Mouse (Mus musculus) forebrain, embryonic 16.5 days (tissue): ENCODE measurements around the gene Cbln1. TPM values are rescaled to one million over a fixed set of nuclear protein-coding genes. Genes with fewer than 3 reads are reported as not detected.

Experiments
- ATAC-seq: fragments of 200-750 bp; cut with Nextera tagmentation; 2 replicates; pipeline ENCODE4 v1.8.0; 2017; ENCODE audit warnings: mild to moderate bottlenecking, moderate library complexity
- H3K27ac ChIP-seq: fragments of 300-500 bp; sonication (generic); 2 replicates; pipeline ENCODE4 v1.5.1; 2014; ENCODE audit warnings: low read length, control low read depth
- H3K27me3 ChIP-seq: fragments of 300-500 bp; sonication (generic); replicated peaks from 2 replicates; pipeline ENCODE4 v1.6.1; 2014; ENCODE audit warnings: low read length; ENCODE audit not compliant: control insufficient read depth, insufficient read depth
- H3K36me3 ChIP-seq: fragments of 300-500 bp; sonication (generic); 2 replicates; pipeline ENCODE4 v1.6.1; 2014; ENCODE audit not compliant: control insufficient read depth, insufficient read depth
- H3K4me1 ChIP-seq: fragments of 300-500 bp; sonication (generic); replicated peaks from 2 replicates; pipeline ENCODE4 v1.6.1; 2014; ENCODE audit warnings: low read length; ENCODE audit not compliant: control insufficient read depth, insufficient read depth
- H3K4me2 ChIP-seq: fragments of 300-500 bp; sonication (generic); 2 replicates; pipeline ENCODE4 v1.6.1; 2014; ENCODE audit warnings: mild to moderate bottlenecking, low read length, control low read depth
- H3K4me3 ChIP-seq: fragments of 300-500 bp; sonication (generic); replicated peaks from 2 replicates; pipeline ENCODE4 v1.5.1; 2014; ENCODE audit warnings: mild to moderate bottlenecking, low read length, control low read depth
- H3K9ac ChIP-seq: fragments of 300-500 bp; sonication (generic); replicated peaks from 2 replicates; pipeline ENCODE4 v1.6.1; 2014; ENCODE audit warnings: low read depth, low read length, control low read depth
- H3K9me3 ChIP-seq: fragments of 300-500 bp; sonication (generic); 2 replicates; pipeline ENCODE4 v1.6.1; 2016; ENCODE audit warnings: low read length; ENCODE audit not compliant: control insufficient read depth
- WGBS: fragments of 180-500 bp; shearing (Covaris S2); extraction: QIAGEN DNeasy Blood & Tissue Kit; methylation state at CpG from one replicate; pipeline ENCODE4 v1.1.7; 2014; 5-methylcytosine and 5-hydroxymethylcytosine counted together
- polyA plus RNA-seq: library from polyadenylated mRNA; unstranded; fragments of >200 nt; fragmentation: Nextera tagmentation; extraction: Ambion mirVana; gene quantifications from 2 replicates; pipeline ENCODE4 v1.2.1, GENCODE M21; 2015

The Cbln1 gene
- polyA plus RNA-seq, 1 experiment from 2014 or later = 5.9 TPM

- Histone ChIP-seq H3K36me3 (no peaks in the 10 kb centered on the region), H3K4me3 (peak overlapping the region; percentile 77), H3K27ac (no peak overlapping the region), H3K4me2 (peak overlapping the region; percentile 98), H3K9ac (peak overlapping the region; percentile 66), H3K27me3 (peaks cover 57% of the 10 kb centered on the region), H3K9me3 (no peaks in the 10 kb centered on the region), H3K4me1 (peaks cover 46% of the 10 kb centered on the region)
- peak; percentile 48 for ATAC-seq
- 1% methylated on average over 33 of the region's 36 CpGs for WGBS
These were observed 672 bp downstream of the Cbln1 start for GRCm38 (mm10) chr8:87471603-87472270.

- no peaks in the 10 kb centered on the region for H3K36me3 ChIP-seq
- H3K27ac ChIP-seq = no peak overlapping the region
- no peaks in the 10 kb centered on the region for H3K9me3 ChIP-seq
- H3K4me1 ChIP-seq = peaks cover 46% of the 10 kb centered on the region
- peak overlapping the region; percentile 98 for H3K4me2 ChIP-seq
- ATAC-seq = no peak
- H3K9ac ChIP-seq = peak overlapping the region; percentile 30
- WGBS = 1% methylated on average over 32 of the region's 32 CpGs
- peak overlapping the region; percentile 77 for H3K4me3 ChIP-seq
- peaks cover 59% of the 10 kb centered on the region for H3K27me3 ChIP-seq
These were observed 1.4 kb downstream of the Cbln1 start for GRCm38 (mm10) chr8:87470834-87471602.

GRCm38 (mm10) chr8:87469931-87470833, 2.2 kb downstream of the Cbln1 start:
- no peaks in the 10 kb centered on the region for H3K36me3 ChIP-seq
- peak overlapping the region; percentile 98 for H3K4me2 ChIP-seq
- no peak for ATAC-seq
- WGBS = under 1% methylated on average over 59 of the region's 59 CpGs
- H3K9ac ChIP-seq = peak overlapping the region; percentile 30
- H3K27ac ChIP-seq = no peak overlapping the region
- peaks cover 59% of the 10 kb centered on the region for H3K27me3 ChIP-seq
- peak overlapping the region; percentile 77 for H3K4me3 ChIP-seq
- H3K4me1 ChIP-seq = peaks cover 46% of the 10 kb centered on the region
- no peaks in the 10 kb centered on the region for H3K9me3 ChIP-seq

GRCm38 (mm10) chr8:87468958-87469815, 3.2 kb downstream of the Cbln1 start:
- peak overlapping the region; percentile 77 for H3K4me3 ChIP-seq
- H3K27me3 ChIP-seq = peaks cover 56% of the 10 kb centered on the region
- no peak overlapping the region for H3K27ac ChIP-seq
- no peak for ATAC-seq
- WGBS = 4% methylated on average over 45 of the region's 45 CpGs
- H3K9me3 ChIP-seq = no peaks in the 10 kb centered on the region
- H3K36me3 ChIP-seq = no peaks in the 10 kb centered on the region
- no peak overlapping the region for H3K9ac ChIP-seq
- H3K4me2 ChIP-seq = peak overlapping the region; percentile 98
- H3K4me1 ChIP-seq = peaks cover 46% of the 10 kb centered on the region

GRCm38 (mm10) chr8:87468416-87468957, 3.9 kb downstream of the Cbln1 start:
- H3K27me3 ChIP-seq = peaks cover 52% of the 10 kb centered on the region
- peak overlapping the region; percentile 13 for H3K4me3 ChIP-seq
- no peaks in the 10 kb centered on the region for H3K36me3 ChIP-seq
- peak overlapping the region; percentile 20; the same call in 1 of the 2 replicates for H3K4me2 ChIP-seq
- ATAC-seq = no peak
- H3K9ac ChIP-seq = no peak overlapping the region
- no peak overlapping the region for H3K27ac ChIP-seq
- 2% methylated on average over 23 of the region's 23 CpGs for WGBS
- peaks cover 44% of the 10 kb centered on the region for H3K4me1 ChIP-seq
- no peaks in the 10 kb centered on the region for H3K9me3 ChIP-seq

GRCm38 (mm10) chr8:87467906-87468305, 4.5 kb downstream of the Cbln1 start:
- Histone ChIP-seq H3K27ac (no peak overlapping the region), H3K4me3 (no peak overlapping the region), H3K9me3 (no peaks in the 10 kb centered on the region), H3K9ac (no peak overlapping the region), H3K36me3 (no peaks in the 10 kb centered on the region), H3K4me1 (peaks cover 38% of the 10 kb centered on the region), H3K27me3 (peaks cover 47% of the 10 kb centered on the region), H3K4me2 (no peak overlapping the region)
- no peak for ATAC-seq
- 18% methylated on average over 3 of the region's 3 CpGs for WGBS

GRCm38 (mm10) chr8:87466936-87467602, 5.3 kb downstream of the Cbln1 start:
- Histone ChIP-seq H3K36me3 (no peaks in the 10 kb centered on the region), H3K9me3 (no peaks in the 10 kb centered on the region; the same call in 1 of the 2 replicates), H3K4me3 (no peak overlapping the region), H3K4me2 (no peak overlapping the region), H3K9ac (no peak overlapping the region), H3K27me3 (peaks cover 45% of the 10 kb centered on the region), H3K4me1 (peaks cover 38% of the 10 kb centered on the region), H3K27ac (no peak overlapping the region)
- ATAC-seq = no peak
- 85% methylated on average over 1 of the region's 1 CpGs for WGBS

GRCm38 (mm10) chr8:87466335-87466734, 6.1 kb downstream of the Cbln1 start:
- no peak for ATAC-seq
- Histone ChIP-seq H3K9me3 (no peaks in the 10 kb centered on the region; the same call in 1 of the 2 replicates), H3K4me2 (no peak overlapping the region), H3K9ac (no peak overlapping the region), H3K4me1 (peaks cover 31% of the 10 kb centered on the region), H3K4me3 (no peak overlapping the region), H3K27me3 (peaks cover 43% of the 10 kb centered on the region), H3K27ac (no peak overlapping the region), H3K36me3 (no peaks in the 10 kb centered on the region)
- WGBS = 41% methylated on average over 6 of the region's 6 CpGs
